Mouse (Mus musculus): ENCODE results near the gene Dusp8. TPM values are rescaled to one million over a fixed set of nuclear protein-coding genes. Genes with fewer than 3 reads are reported as not detected.

Gene Dusp8
- polyA plus RNA-seq, 1 experiment, result 7.6 TPM

GRCm38 (mm10) chr7:142060185-142060930 is 35.3 kb downstream of the Dusp8 start:
- Histone ChIP-seq H3K27me3 (ENCODE audit: control insufficient read depth) (peaks cover 23% of the 10 kb centered on the region), H3K9me3 (ENCODE audit: control insufficient read depth, low read length) (no peaks in the 10 kb centered on the region), H3K4me1 (ENCODE audit: control insufficient read depth) (peaks cover 60% of the 10 kb centered on the region), H3K4me3 (replicated peaks) (peak overlapping the region; percentile 82), H3K36me3 (ENCODE audit: control insufficient read depth) (peaks cover 40% of the 10 kb centered on the region)
- TF ChIP-seq TAL1 (IDR thresholded peaks at IDR 0.05; ENCODE audit: low read length) (no peak), GATA1 (IDR thresholded peaks at IDR 0.05; ENCODE audit: low read length) (no peak)

GRCm38 (mm10) chr7:142059024-142059423 is 36.6 kb downstream of the Dusp8 start:
- TF ChIP-seq GATA1 (IDR thresholded peaks at IDR 0.05; ENCODE audit: low read length) (peak; percentile 62; the same call in 1 of the 2 replicates), TAL1 (IDR thresholded peaks at IDR 0.05; ENCODE audit: low read length) (peak; percentile 85)
- Histone ChIP-seq H3K9me3 (ENCODE audit: control insufficient read depth, low read length) (no peaks in the 10 kb centered on the region), H3K4me1 (ENCODE audit: control insufficient read depth) (peaks cover 62% of the 10 kb centered on the region), H3K27me3 (ENCODE audit: control insufficient read depth) (peaks cover 11% of the 10 kb centered on the region), H3K36me3 (ENCODE audit: control insufficient read depth) (peaks cover 54% of the 10 kb centered on the region), H3K4me3 (replicated peaks) (peak overlapping the region; percentile 82)

- Histone ChIP-seq H3K9me3 (ENCODE audit: control insufficient read depth, low read length) (no peaks in the 10 kb centered on the region), H3K27me3 (ENCODE audit: control insufficient read depth) (no peaks in the 10 kb centered on the region), H3K4me1 (ENCODE audit: control insufficient read depth) (peaks cover 58% of the 10 kb centered on the region), H3K4me3 (replicated peaks) (no peak overlapping the region), H3K36me3 (ENCODE audit: control insufficient read depth) (peaks cover 73% of the 10 kb centered on the region)
- TF ChIP-seq GATA1 (IDR thresholded peaks at IDR 0.05; ENCODE audit: low read length), result no peak
- TF ChIP-seq TAL1 (IDR thresholded peaks at IDR 0.05; ENCODE audit: low read length), result no peak
Measured at GRCm38 (mm10) chr7:142057121-142057520, 38.5 kb downstream of the Dusp8 start.

- peaks cover 54% of the 10 kb centered on the region for H3K4me1 ChIP-seq (ENCODE audit: control insufficient read depth)
- H3K9me3 ChIP-seq (ENCODE audit: control insufficient read depth, low read length), result no peaks in the 10 kb centered on the region
- H3K27me3 ChIP-seq (ENCODE audit: control insufficient read depth), result no peaks in the 10 kb centered on the region
- peaks cover 78% of the 10 kb centered on the region for H3K36me3 ChIP-seq (ENCODE audit: control insufficient read depth)
- H3K4me3 ChIP-seq (replicated peaks), result no peak overlapping the region
- TF ChIP-seq GATA1 (IDR thresholded peaks at IDR 0.05; ENCODE audit: low read length), result no peak
Measured at GRCm38 (mm10) chr7:142056601-142057061, 39.0 kb downstream of the Dusp8 start.

GRCm38 (mm10) chr7:142055431-142055830 is 40.2 kb downstream of the Dusp8 start:
- H3K4me3 ChIP-seq (replicated peaks), result no peak overlapping the region
- peaks cover 52% of the 10 kb centered on the region for H3K4me1 ChIP-seq (ENCODE audit: control insufficient read depth)
- TF ChIP-seq GATA1 (IDR thresholded peaks at IDR 0.05; ENCODE audit: low read length) (no peak), TAL1 (IDR thresholded peaks at IDR 0.05; ENCODE audit: low read length) (no peak)
- H3K9me3 ChIP-seq (ENCODE audit: control insufficient read depth, low read length), result no peaks in the 10 kb centered on the region
- H3K36me3 ChIP-seq (ENCODE audit: control insufficient read depth), result peaks cover 90% of the 10 kb centered on the region
- H3K27me3 ChIP-seq (ENCODE audit: control insufficient read depth), result no peaks in the 10 kb centered on the region

GRCm38 (mm10) chr7:142050536-142050935 is 45.1 kb downstream of the Dusp8 start:
- no peaks in the 10 kb centered on the region for H3K9me3 ChIP-seq (ENCODE audit: control insufficient read depth, low read length)
- H3K36me3 ChIP-seq (ENCODE audit: control insufficient read depth), result peaks cover 98% of the 10 kb centered on the region
- H3K4me3 ChIP-seq (replicated peaks), result no peak overlapping the region
- H3K4me1 ChIP-seq (ENCODE audit: control insufficient read depth), result peaks cover 16% of the 10 kb centered on the region
- H3K27me3 ChIP-seq (ENCODE audit: control insufficient read depth), result no peaks in the 10 kb centered on the region
- TF ChIP-seq TAL1 (IDR thresholded peaks at IDR 0.05; ENCODE audit: low read length) (no peak), GATA1 (IDR thresholded peaks at IDR 0.05; ENCODE audit: low read length) (no peak)

GRCm38 (mm10) chr7:142045932-142046331 is 49.7 kb downstream of the Dusp8 start:
- H3K9me3 ChIP-seq (ENCODE audit: control insufficient read depth, low read length), result no peaks in the 10 kb centered on the region
- no peak for TF ChIP-seq GATA1 (IDR thresholded peaks at IDR 0.05; ENCODE audit: low read length)
- no peak for TF ChIP-seq TAL1 (IDR thresholded peaks at IDR 0.05; ENCODE audit: low read length)
- H3K27me3 ChIP-seq (ENCODE audit: control insufficient read depth), result no peaks in the 10 kb centered on the region
- H3K36me3 ChIP-seq (ENCODE audit: control insufficient read depth), result peaks cover 91% of the 10 kb centered on the region
- no peak overlapping the region for H3K4me3 ChIP-seq (replicated peaks)
- peaks cover 14% of the 10 kb centered on the region for H3K4me1 ChIP-seq (ENCODE audit: control insufficient read depth)

- H3K27me3 ChIP-seq (ENCODE audit: control insufficient read depth), result no peaks in the 10 kb centered on the region
- peaks cover 13% of the 10 kb centered on the region for H3K4me1 ChIP-seq (ENCODE audit: control insufficient read depth)
- peaks cover 89% of the 10 kb centered on the region for H3K36me3 ChIP-seq (ENCODE audit: control insufficient read depth)
- no peak overlapping the region for H3K4me3 ChIP-seq (replicated peaks)
- H3K9me3 ChIP-seq (ENCODE audit: control insufficient read depth, low read length), result no peaks in the 10 kb centered on the region
- TF ChIP-seq TAL1 (IDR thresholded peaks at IDR 0.05; ENCODE audit: low read length) (no peak), GATA1 (IDR thresholded peaks at IDR 0.05; ENCODE audit: low read length) (no peak)
Measured at GRCm38 (mm10) chr7:142045344-142045743, 50.3 kb downstream of the Dusp8 start.

- no peak overlapping the region for H3K4me3 ChIP-seq (replicated peaks)
- peaks cover 91% of the 10 kb centered on the region for H3K36me3 ChIP-seq (ENCODE audit: control insufficient read depth)
- peaks cover 28% of the 10 kb centered on the region for H3K4me1 ChIP-seq (ENCODE audit: control insufficient read depth)
- H3K27me3 ChIP-seq (ENCODE audit: control insufficient read depth), result no peaks in the 10 kb centered on the region
- no peaks in the 10 kb centered on the region for H3K9me3 ChIP-seq (ENCODE audit: control insufficient read depth, low read length)
- TF ChIP-seq GATA1 (IDR thresholded peaks at IDR 0.05; ENCODE audit: low read length) (no peak), TAL1 (IDR thresholded peaks at IDR 0.05; ENCODE audit: low read length) (no peak)
Measured at GRCm38 (mm10) chr7:142040756-142041155, 54.9 kb downstream of the Dusp8 start.
